Mouse (Mus musculus) gonadal fat pad, adult 2 months (tissue): ENCODE measurements at regions not wholly inside any gene's neighbourhood (a gene's known extent, or its start where the extent isn't known, plus 50 kb on each side); places are given as distances from the start of the nearest gene placed in this dataset.

Source experiments
- DNase-seq: peaks from one replicate; pipeline ENCODE4 v3.0.0-alpha.2; 2012; ENCODE audit warnings: low read depth

DNA sequence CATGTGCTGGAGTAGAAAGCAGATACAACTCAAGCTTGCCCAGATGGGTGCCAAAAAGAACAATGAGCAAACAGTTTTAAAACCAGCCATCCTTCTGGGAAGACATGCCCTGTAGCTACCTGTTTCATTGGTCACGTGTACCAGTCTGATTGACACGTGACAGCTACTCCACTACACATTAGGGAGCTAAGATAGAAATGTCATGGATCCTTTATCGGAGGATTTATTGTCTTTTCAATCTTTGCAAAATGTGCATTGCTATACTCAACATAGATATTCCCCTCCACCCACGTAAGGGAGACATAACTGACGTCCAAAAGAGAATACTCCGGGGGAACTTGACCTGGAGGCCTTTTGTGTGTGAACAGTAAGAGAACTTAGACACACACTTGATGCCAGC, 171.1 kb upstream of the Cited2 start:
- peak; percentile 80 for DNase-seq

- DNase-seq = peak; percentile 65
Measured at GRCm38 (mm10) chr10:17552277-17552676, 170.7 kb upstream of the Cited2 start.

DNA sequence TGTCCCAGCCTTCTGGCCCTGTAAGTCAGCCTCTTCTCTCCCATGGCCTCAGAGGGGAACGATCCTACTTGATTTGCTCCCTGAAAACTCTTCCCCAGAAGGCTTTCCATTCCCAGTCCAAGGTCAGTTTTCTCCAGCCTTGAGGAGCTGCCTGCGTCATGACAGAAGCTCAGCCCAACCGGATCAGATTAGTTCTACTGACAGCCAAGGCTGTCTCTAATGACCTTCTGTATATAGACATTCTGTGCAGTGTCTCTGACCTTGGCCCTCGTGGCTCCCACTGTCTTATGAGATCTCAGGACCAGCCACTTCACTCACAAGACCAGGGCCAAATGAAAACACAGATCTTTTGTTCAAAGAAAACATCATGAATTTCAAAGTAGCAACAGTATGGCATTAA, 166.6 kb upstream of the Cited2 start:
- DNase-seq = no peak

DNA sequence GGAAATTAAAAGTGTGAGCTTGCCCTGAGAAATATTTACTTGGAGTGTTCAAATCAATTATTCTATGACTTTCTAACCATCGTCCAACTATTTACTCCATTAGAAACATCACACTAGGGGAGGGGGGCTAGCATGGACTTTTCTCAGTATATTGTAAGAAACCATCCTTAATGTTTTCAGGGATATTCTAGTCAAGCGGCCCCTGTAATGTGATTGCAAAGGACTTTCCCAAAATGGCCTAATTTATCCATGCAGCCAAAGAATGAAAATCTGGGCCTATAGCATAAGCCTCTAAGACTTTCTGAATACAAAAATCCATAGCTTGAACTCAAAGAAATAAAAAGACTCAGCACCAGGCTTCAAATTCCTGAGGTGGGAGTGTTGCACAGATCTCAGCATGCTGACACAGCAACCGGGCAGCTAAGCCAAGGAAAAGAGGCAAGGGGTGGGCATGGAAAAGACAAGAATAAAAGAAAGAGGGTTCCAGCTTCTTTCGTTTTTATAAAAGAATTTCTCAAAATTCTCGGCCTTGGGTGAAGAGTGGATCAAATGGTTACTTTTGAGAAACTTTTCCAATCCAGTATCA, 163.6 kb upstream of the Cited2 start:
- no peak for DNase-seq

DNA sequence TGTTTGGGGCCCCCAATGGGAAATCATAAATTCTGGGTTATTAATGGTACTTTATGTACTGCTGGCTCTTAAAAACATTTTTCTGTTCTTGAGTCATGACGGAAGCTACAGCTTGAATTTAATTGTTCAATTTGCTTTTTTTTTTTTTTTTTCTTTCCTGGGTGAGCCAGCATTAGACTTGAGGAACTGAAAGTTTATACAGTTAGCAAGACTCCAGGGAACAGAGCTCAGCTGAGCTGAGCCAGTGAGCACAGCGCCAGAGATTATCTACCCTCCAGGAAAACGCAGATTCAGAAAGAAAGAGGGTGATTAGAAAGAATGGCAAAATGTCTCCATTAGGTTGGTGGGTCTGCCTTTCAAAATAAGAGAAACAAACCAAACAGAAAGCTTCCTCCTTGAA, 163.0 kb upstream of the Cited2 start:
- DNase-seq = no peak

GRCm38 (mm10) chr10:17561466-17561865, 161.6 kb upstream of the Cited2 start:
- DNase-seq = no peak

- DNase-seq = no peak
Measured at GRCm38 (mm10) chr10:17561977-17562376, 161.0 kb upstream of the Cited2 start.

DNA sequence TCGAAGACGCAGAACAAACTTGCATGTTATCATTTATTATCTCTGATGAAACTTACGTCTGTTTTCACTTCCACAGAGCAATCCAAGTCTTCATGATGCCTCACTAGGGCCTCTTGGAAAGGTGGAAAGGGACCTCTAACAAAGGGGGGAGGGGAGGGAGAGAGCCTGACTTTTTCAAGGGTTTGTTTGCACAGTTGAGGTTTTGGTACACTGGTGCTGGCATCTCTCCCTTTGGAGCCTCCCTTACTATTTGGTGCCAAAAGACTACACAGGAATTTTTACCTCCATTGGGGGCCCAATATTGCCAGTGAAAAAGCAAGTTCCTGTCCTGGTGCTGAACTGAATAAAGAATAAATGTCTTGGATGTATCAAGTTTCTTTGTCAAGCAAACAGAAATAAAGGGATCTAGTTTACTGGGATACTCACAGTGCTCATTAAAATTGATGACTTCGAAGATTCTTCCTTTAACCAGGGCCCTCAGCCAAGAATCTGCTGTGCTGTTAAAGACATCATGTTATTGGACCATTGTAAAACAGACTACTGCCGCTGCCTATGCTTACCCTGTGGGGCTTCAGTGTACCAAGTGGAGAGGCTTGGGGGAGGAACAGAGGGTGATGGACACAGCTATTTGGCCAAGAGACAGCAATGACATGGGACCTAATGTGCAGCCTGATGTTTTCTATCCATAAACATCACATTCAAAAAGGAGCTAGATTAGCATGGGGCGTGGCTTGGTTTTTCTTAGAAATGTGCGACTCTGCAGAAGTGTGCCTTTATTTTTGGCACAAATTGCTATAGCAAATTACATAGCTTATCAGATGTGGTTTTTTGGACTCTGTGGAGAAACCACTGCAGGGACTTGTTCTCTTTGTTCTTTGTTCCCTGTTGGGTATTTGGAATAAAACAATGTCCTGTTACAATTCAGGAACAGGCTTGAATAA, 160.3 kb upstream of the Cited2 start:
- DNase-seq = no peak

DNA sequence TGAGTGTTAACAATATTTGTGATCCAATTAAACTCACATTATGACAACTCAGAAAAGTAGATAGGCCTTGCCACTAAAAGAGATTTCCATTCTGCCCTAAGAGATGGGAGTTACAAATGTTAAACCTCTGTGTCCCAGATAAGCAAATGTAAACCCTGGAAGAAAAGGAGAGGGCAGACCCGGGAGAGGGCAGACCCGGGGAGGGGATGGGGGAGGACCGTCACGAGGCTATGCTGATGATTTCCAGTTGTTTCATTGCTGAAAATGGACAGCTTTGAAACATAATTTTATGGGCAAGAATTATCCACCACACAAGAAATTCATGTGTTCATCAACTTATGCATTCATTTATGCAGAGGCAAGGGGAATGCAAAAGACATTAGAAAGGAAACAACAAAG, 159.7 kb upstream of the Cited2 start:
- DNase-seq = no peak

GRCm38 (mm10) chr10:17564895-17565620, 158.0 kb upstream of the Cited2 start:
- no peak for DNase-seq

DNA sequence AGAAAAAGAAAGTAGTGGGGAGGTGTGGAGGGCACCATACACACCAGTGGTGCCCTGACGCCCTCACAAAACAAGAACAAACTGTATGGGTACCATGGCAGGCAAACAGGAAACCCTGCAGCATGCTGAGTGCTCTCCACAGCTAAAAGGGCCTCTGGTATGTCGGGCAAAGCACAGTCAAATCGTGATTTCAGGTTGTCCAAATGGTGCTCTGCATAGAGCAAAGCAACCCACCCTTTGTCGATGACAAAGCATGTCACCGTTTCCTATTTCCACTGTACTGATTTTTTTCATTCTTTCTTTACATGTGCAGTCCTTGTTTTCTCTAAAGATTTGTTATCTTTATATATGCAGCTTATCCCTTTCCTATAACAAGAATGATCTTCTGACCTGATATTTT, 156.0 kb upstream of the Cited2 start:
- no peak for DNase-seq

DNA sequence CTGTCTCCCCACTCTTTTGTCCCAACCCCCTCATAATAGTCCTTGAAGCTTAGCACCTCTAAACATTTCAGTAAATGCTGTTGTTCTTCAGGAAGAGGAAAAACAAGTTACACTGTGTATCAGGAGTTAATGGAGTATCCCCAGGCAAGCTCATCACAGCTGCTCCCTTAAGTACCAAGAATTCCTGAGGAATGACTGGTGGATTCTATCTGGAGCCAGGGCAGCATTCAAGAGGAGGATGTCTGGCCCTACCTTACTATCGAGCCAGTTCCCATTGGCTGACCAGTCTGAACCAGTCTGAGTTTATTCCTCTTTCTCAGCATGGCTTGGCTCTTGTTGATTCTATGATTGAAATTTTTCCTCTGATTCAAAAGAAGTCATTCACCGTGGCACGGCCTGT, 155.4 kb upstream of the Cited2 start:
- no peak for DNase-seq

DNA sequence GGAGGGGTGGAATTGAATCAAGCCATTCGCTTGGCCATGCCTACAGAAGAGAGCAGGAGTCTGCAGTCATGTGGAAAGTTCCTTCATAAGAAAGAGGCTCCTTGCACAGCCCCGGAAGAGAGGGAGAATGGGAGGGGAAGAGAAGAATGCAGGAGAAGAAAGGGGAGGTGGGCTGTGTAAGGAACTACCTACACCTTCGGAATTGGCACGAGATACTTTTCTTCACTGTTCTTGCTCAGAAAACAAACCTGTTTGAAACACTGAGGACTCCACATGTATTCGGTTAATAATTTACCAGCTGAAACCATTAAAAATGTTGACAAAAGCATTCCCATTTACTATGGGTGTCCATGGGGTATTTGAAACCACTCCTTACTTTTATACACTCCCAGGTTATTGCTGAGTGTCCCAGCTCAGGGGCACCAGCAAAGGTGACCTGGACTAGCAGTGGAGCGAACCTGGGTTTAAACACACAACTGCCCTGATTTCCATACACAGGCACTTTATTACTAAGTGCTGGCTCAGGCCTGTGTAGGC, 153.4 kb upstream of the Cited2 start:
- no peak for DNase-seq

DNA sequence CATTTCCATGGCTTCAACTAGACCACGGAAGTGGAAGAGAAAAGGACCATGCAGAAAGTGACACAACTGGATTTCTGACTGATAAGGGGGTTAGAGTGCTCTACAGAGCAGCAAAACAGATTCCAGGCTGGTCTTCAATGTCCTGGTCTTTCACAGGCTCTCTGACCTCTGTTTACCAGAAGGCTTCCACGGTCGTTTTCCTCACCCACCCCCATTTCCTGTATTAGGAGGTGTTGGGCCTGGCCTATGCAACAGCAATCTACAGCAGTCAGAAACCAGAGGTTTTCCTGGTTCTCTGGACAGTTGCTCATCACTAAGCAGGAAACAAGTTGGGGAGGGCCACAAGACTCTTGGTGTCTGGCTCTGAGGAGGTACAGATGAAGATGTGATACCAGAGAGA, 148.1 kb upstream of the Cited2 start:
- DNase-seq = no peak

- no peak for DNase-seq
Measured at GRCm38 (mm10) chr10:17575448-17576332, 147.3 kb upstream of the Cited2 start.

DNA sequence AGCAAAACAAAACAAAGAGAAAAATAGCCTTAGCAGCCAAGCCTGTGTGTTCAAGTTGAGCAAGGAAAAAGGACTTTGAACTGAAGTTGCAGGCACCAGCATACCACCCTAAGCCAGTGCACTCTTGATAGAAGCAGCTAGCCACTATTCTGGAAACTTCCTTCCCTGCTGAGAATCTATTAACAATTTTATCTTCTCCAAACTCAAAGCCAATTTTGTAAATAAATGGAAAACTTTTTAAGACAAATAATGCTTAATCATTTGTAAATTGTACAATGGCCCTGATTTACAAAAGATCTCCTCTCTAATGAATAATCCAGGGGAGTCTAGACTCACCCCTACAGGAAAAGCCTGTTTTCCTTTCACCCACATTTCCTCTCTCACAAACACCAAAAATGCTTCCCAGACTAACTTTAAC, 146.7 kb upstream of the Cited2 start:
- no peak for DNase-seq

- DNase-seq = no peak
Measured at GRCm38 (mm10) chr10:17579463-17579862, 143.6 kb upstream of the Cited2 start.

DNA sequence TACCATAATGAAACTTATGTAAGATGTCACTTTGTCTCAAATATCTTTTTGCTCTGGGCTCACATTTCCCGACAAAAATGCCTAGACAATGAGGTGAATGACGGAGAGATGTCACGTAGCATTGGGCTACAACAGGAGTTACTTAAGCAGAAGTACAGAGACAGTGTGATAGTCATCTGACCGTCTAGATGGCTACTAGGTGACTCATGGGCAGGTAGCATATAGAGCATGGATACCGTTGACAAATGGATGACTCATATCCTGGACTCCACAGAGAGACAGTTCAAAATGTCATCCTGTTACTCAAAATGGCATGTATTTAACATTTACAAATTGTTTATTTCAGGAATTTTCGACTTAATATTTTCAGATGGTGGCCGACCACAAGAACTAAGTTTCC, 138.2 kb upstream of the Cited2 start:
- no peak for DNase-seq

- no peak for DNase-seq
Measured at GRCm38 (mm10) chr10:17586910-17587309, 136.1 kb upstream of the Cited2 start.

DNA sequence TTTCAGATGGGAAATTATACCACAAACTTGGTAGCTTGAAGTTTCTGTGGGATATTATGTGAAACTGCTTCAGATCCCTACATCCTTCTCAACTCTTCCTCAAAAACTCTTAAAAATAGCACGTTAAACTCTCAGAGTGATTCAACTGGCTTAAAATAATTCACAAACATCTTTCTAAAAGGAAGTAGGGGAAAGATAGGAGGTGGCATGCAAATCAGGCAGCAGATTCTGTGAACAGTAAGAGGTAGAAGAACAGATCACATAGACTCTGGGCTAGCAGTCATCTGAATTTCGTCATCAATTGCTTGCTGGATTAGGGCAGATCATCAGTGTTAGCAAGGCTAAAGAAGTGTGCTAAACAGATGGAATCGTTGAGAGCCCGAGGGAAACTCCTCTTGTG, 133.9 kb upstream of the Cited2 start:
- no peak for DNase-seq

GRCm38 (mm10) chr10:17590195-17590594, 132.8 kb upstream of the Cited2 start:
- DNase-seq = no peak
